Mouse (Mus musculus): ENCODE measurements around the gene Smgc. TPM values are rescaled to one million over a fixed set of nuclear protein-coding genes. Genes with fewer than 3 reads are reported as not detected.
A peak's percentile ranks its signal among the peaks of the same experiment; 100 is the strongest.
"Not testable (repeated sequence)": the region's sequence is repeated elsewhere in the genome, so short reads cannot be mapped to it uniquely, and the experiment has no call there.

The Smgc gene
- total RNA-seq (2021) = not detected

GRCm38 (mm10) chr15:91837965-91838364 lies at the start of gene Smgc:
Smgc (plus strand) TSS chr15:91838265.
- DNase-seq (ENCODE audit: extremely low spot score in 1 of 2, low spot score in 1 of 2) = no peak

- no peak for DNase-seq (ENCODE audit: extremely low spot score in 1 of 2, low spot score in 1 of 2)
Observed at GRCm38 (mm10) chr15:91788338-91788737, 49.7 kb upstream of the Smgc start.

- no peak for DNase-seq (ENCODE audit: extremely low spot score in 1 of 2, low spot score in 1 of 2)
Observed at GRCm38 (mm10) chr15:91806463-91806862, 31.6 kb upstream of the Smgc start.

DNA sequence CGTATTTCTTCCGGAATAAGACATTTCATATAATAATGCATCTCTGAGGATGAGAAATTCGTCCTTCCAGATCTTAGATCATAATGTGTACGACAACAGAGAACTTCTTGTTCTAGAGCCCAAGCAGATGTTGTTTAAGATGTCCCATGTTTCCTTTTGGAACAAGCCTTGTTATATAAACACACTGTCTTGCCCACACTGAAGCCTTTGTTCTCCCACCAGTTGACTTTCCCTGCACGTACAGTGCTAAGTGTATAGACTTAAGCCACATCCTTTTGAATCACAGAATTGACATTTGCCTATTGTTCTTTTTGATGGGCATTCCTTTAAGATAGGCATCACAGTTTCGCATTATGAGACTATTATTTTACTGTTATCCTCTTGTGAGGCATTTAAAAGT lies 2.7 kb upstream of the Smgc start:
- DNase-seq (ENCODE audit: extremely low spot score in 1 of 2, low spot score in 1 of 2) = no peak

- DNase-seq (ENCODE audit: extremely low spot score in 1 of 2, low spot score in 1 of 2) = not testable (repeated sequence)
Observed at GRCm38 (mm10) chr15:91864130-91864529, 26.1 kb downstream of the Smgc start.

- DNase-seq (ENCODE audit: extremely low spot score in 1 of 2, low spot score in 1 of 2) = peak in 1 of 2 experiments; percentile 46
Observed at GRCm38 (mm10) chr15:91900245-91900644, 62.2 kb downstream of the Smgc start.

GRCm38 (mm10) chr15:91907046-91907445 lies 69.0 kb downstream of the Smgc start:
- DNase-seq (ENCODE audit: extremely low spot score in 1 of 2, low spot score in 1 of 2) = peak; percentile 24 to 27

Other genes with a start within 250 kb of the Smgc start
- 10 to 100 TPM; 15.0 to 18.0 TPM for gene Lrrk2, start 165.1 kb upstream of the Smgc start, total RNA-seq (2021)
- 100 to 1,000 TPM; 332 to 336 TPM for gene Cntn1, start 212.9 kb downstream of the Smgc start, total RNA-seq (2021)